Mouse (Mus musculus) liver, adult 2 months (tissue): ENCODE measurements at regions not wholly inside any gene's neighbourhood (a gene's known extent, or its start where the extent isn't known, plus 50 kb on each side); places are given as distances from the start of the nearest gene placed in this dataset.

Experiments used
- DNase-seq: peaks from one replicate; pipeline ENCODE4 v3.0.0-alpha.2; 2011; ENCODE audit warnings: low read depth, low spot score; ENCODE audit errors: extremely low read depth
- H3K27ac ChIP-seq: fragments of 200-500 bp; replicated peaks from 2 replicates; pipeline ENCODE4 v1.5.1; 2012; ENCODE audit warnings: low read depth, mild to moderate bottlenecking, control low read depth, inconsistent platforms, low read length; ENCODE audit not compliant: insufficient read depth
- H3K27me3 ChIP-seq: fragments of 200-500 bp; 2 replicates; pipeline ENCODE4 v1.6.1; 2012; ENCODE audit warnings: mild to moderate bottlenecking, moderate library complexity, low read length, inconsistent platforms; ENCODE audit not compliant: control insufficient read depth, insufficient read depth
- H3K36me3 ChIP-seq: fragments of 200-500 bp; 2 replicates; pipeline ENCODE4 v1.6.1; 2012; ENCODE audit warnings: low read length, inconsistent platforms; ENCODE audit not compliant: control insufficient read depth, insufficient read depth
- H3K4me1 ChIP-seq: fragments of 200-500 bp; 2 replicates; pipeline ENCODE4 v1.6.1; 2011; ENCODE audit warnings: low read length; ENCODE audit not compliant: control insufficient read depth, insufficient read depth
- H3K4me3 ChIP-seq: fragments of 200-500 bp; 2 replicates; pipeline ENCODE4 v1.5.1; 2011; ENCODE audit warnings: low read depth, mild to moderate bottlenecking, control low read depth, low read length, moderate library complexity; ENCODE audit not compliant: insufficient read depth
- H3K79me2 ChIP-seq: fragments of 200-500 bp; 2 replicates; pipeline ENCODE4 v1.6.1; 2012; ENCODE audit warnings: inconsistent platforms, mild to moderate bottlenecking, low read length, moderate library complexity; ENCODE audit not compliant: control insufficient read depth, insufficient read depth
- H3K9ac ChIP-seq: fragments of 200-500 bp; 2 replicates; pipeline ENCODE4 v1.6.1; 2012; ENCODE audit warnings: low read depth, mild to moderate bottlenecking, control low read depth, inconsistent platforms, low read length
- CTCF ChIP-seq: fragments of 200-500 bp; IDR thresholded peaks from 2 replicates; pipeline ENCODE4 v1.5.1; 2011; ENCODE audit warnings: low read depth, low read length, control low read depth
- POLR2A ChIP-seq: fragments of 200-500 bp; IDR thresholded peaks from 2 replicates; pipeline ENCODE4 v1.6.1; 2011; ENCODE audit warnings: low read length, control low read depth; ENCODE audit not compliant: insufficient read depth; ENCODE audit errors: extremely low read depth
- WGBS: fragments of 180-500 bp; shearing (Covaris S2); methylation state at CpG from one replicate; pipeline ENCODE4 v1.1.7; 2018; 5-methylcytosine and 5-hydroxymethylcytosine counted together

- Histone ChIP-seq H3K36me3 (no peaks in the 10 kb centered on the region), H3K27ac (no peak overlapping the region), H3K79me2 (no peaks in the 10 kb centered on the region), H3K4me1 (no peaks in the 10 kb centered on the region), H3K4me3 (no peak overlapping the region), H3K27me3 (no peaks in the 10 kb centered on the region), H3K9ac (no peak overlapping the region)
- TF ChIP-seq CTCF (no peak), POLR2A (no peak)
- DNase-seq = no peak
- 86% methylated on average over 2 of the region's 2 CpGs for WGBS
Observed at GRCm38 (mm10) chr9:112799583-112800220, 564.0 kb upstream of the Arpp21 start.

GRCm38 (mm10) chr9:112793537-112793936 lies 557.8 kb upstream of the Arpp21 start:
- H3K4me1 ChIP-seq = no peaks in the 10 kb centered on the region
- peak; percentile 24 for DNase-seq
- H3K36me3 ChIP-seq = no peaks in the 10 kb centered on the region
- H3K4me3 ChIP-seq = no peak overlapping the region
- TF ChIP-seq CTCF (peak; percentile 29; the same call in 1 of the 2 replicates), POLR2A (no peak)
- no peak overlapping the region for H3K27ac ChIP-seq
- WGBS = 67% methylated on average over 2 of the region's 2 CpGs
- no peak overlapping the region for H3K9ac ChIP-seq
- H3K27me3 ChIP-seq = no peaks in the 10 kb centered on the region
- H3K79me2 ChIP-seq = no peaks in the 10 kb centered on the region

GRCm38 (mm10) chr9:112771981-112772380 lies 536.2 kb upstream of the Arpp21 start:
- TF ChIP-seq POLR2A (no peak), CTCF (no peak)
- DNase-seq = no peak
- H3K4me1 ChIP-seq = no peaks in the 10 kb centered on the region
- no peak overlapping the region for H3K9ac ChIP-seq
- no peaks in the 10 kb centered on the region for H3K79me2 ChIP-seq
- H3K36me3 ChIP-seq = no peaks in the 10 kb centered on the region
- no peak overlapping the region for H3K4me3 ChIP-seq
- H3K27ac ChIP-seq = no peak overlapping the region
- WGBS = 63% methylated on average over 3 of the region's 3 CpGs
- H3K27me3 ChIP-seq = no peaks in the 10 kb centered on the region

- H3K4me1 ChIP-seq = peaks cover 12% of the 10 kb centered on the region
- no peaks in the 10 kb centered on the region for H3K79me2 ChIP-seq
- H3K9ac ChIP-seq = no peak overlapping the region
- TF ChIP-seq CTCF = no peak
- TF ChIP-seq POLR2A = no peak
- peak overlapping the region; percentile 35; the same call in 1 of the 2 replicates for H3K27ac ChIP-seq
- H3K4me3 ChIP-seq = no peak overlapping the region
- WGBS = 32% methylated on average over 5 of the region's 5 CpGs
- H3K27me3 ChIP-seq = no peaks in the 10 kb centered on the region
- no peak for DNase-seq
- H3K36me3 ChIP-seq = no peaks in the 10 kb centered on the region
Observed at GRCm38 (mm10) chr9:112744616-112745015, 508.9 kb upstream of the Arpp21 start.

- TF ChIP-seq CTCF = no peak
- no peak for TF ChIP-seq POLR2A
- 17% methylated on average over 1 of the region's 1 CpGs for WGBS
- no peaks in the 10 kb centered on the region for H3K27me3 ChIP-seq
- H3K4me1 ChIP-seq = peaks cover 12% of the 10 kb centered on the region
- no peaks in the 10 kb centered on the region for H3K79me2 ChIP-seq
- H3K4me3 ChIP-seq = no peak overlapping the region
- H3K27ac ChIP-seq = peak overlapping the region; percentile 64
- H3K36me3 ChIP-seq = no peaks in the 10 kb centered on the region
- H3K9ac ChIP-seq = no peak overlapping the region
- DNase-seq = peak; percentile 88
Observed at GRCm38 (mm10) chr9:112743871-112744590, 508.3 kb upstream of the Arpp21 start.

- H3K9ac ChIP-seq = peak overlapping the region; percentile 12; the same call in 1 of the 2 replicates
- TF ChIP-seq POLR2A (no peak), CTCF (no peak)
- DNase-seq = peak; percentile 97
- H3K4me1 ChIP-seq = peaks cover 3% of the 10 kb centered on the region; the same call in 1 of the 2 replicates
- H3K79me2 ChIP-seq = no peaks in the 10 kb centered on the region
- peak overlapping the region; percentile 87 for H3K27ac ChIP-seq
- no peaks in the 10 kb centered on the region for H3K36me3 ChIP-seq
- H3K27me3 ChIP-seq = no peaks in the 10 kb centered on the region
- no peak overlapping the region for H3K4me3 ChIP-seq
Observed at GRCm38 (mm10) chr9:112735761-112736160, 500.0 kb upstream of the Arpp21 start.
